Mouse (Mus musculus) Patski (cell line): ENCODE measurements at regions not wholly inside any gene's neighbourhood (a gene's known extent, or its start where the extent isn't known, plus 50 kb on each side); places are given as distances from the start of the nearest gene placed in this dataset.

Experiments used
- ATAC-seq: fragments of 100-300 bp; one replicate; pipeline ENCODE4 v1.8.0; 2021
- CTCF ChIA-PET: fragments of 350-600 bp; sonication (Branson Sonifier 250); formaldehyde crosslinking; loops from one replicate; lab custom pipeline; 2022; ENCODE audit warnings: inconsistent platforms; lab: Charles Lee
- POLR2A ChIA-PET: fragments of 350-600 bp; sonication (Branson Sonifier 250); formaldehyde crosslinking; loops from one replicate; lab custom pipeline; 2022; ENCODE audit warnings: antibody characterized with exemption, inconsistent platforms; lab: Charles Lee
- DNase-seq: peaks from one replicate; pipeline ENCODE4 v3.0.0-alpha.2; 2011; ENCODE audit warnings: low read depth, low spot score
- H3K27me3 ChIP-seq: fragments of 371-371 bp; one replicate; pipeline ENCODE4 v1.5.1; 2021
- CTCF ChIP-seq: fragments of 100-300 bp; IDR thresholded peaks from one replicate; pipeline ENCODE4 v1.5.1; 2021
- in situ Hi-C: fragments of 300-500 bp; cut with MboI; formaldehyde crosslinking; loops from 3 replicates; pipeline ENCODE4 v1.11.1; 2018; ENCODE audit warnings: low pct_unique_long_range_greater_than_20kb, mixed read lengths

- no peak for DNase-seq
- no peak for TF ChIP-seq CTCF
- ChIA-PET POLR2A (interaction anchor here (0.6 kb wide), 1 partner anchor 46 kb away, joined by 4 read pairs; no protein-coding TSS in a partner anchor), CTCF (interaction anchor here (1.3 to 1.5 kb wide), 2 partner anchors 10 to 149 kb away, joined by 3 to 5 read pairs; no protein-coding TSS in a partner anchor)
- ATAC-seq = no peak
- no peaks in the 10 kb centered on the region for H3K27me3 ChIP-seq
- in situ Hi-C loops = no loop called here
These were observed 80.1 kb downstream of the Gm525 start for GRCm38 (mm10) chr11:89153466-89154406.

- in situ Hi-C loops = no loop called here
- no peak for ATAC-seq
- ChIA-PET POLR2A (interaction anchor here (0.6 kb wide), 1 partner anchor 528 kb away, joined by 3 read pairs; no protein-coding TSS in a partner anchor), CTCF (no interaction called here)
- no peak for DNase-seq
- peaks cover 6% of the 10 kb centered on the region for H3K27me3 ChIP-seq
- no peak for TF ChIP-seq CTCF
These were observed 74.3 kb downstream of the Gm525 start for GRCm38 (mm10) chr11:89147990-89148389.

- ATAC-seq (peak; percentile 26), DNase-seq (no peak)
- no peak for TF ChIP-seq CTCF
- ChIA-PET CTCF (no interaction called here), POLR2A (no interaction called here)
- in situ Hi-C loops = no loop called here
- peaks cover 6% of the 10 kb centered on the region for H3K27me3 ChIP-seq
These were observed 71.8 kb downstream of the Gm525 start for GRCm38 (mm10) chr11:89145281-89145945.

GRCm38 (mm10) chr11:89142527-89143154 lies 69.0 kb downstream of the Gm525 start:
- ChIA-PET CTCF (no interaction called here), POLR2A (no interaction called here)
- TF ChIP-seq CTCF = no peak
- ATAC-seq (no peak), DNase-seq (no peak)
- in situ Hi-C loops = no loop called here
- H3K27me3 ChIP-seq = peaks cover 6% of the 10 kb centered on the region
